Mouse (Mus musculus) C2C12 (cell line): ENCODE measurements around the gene Smg6. TPM values are rescaled to one million over a fixed set of nuclear protein-coding genes. Genes with fewer than 3 reads are reported as not detected.

Experiments
- H3K27me3 ChIP-seq: one replicate; pipeline ENCODE4 v1.6.1; 2011; ENCODE audit not compliant: control insufficient read depth, insufficient read depth, insufficient read length
- H3K36me3 ChIP-seq: one replicate; pipeline ENCODE4 v1.6.1; 2011; ENCODE audit not compliant: control insufficient read depth, insufficient read depth
- H3K4me3 ChIP-seq: one replicate; pipeline ENCODE4 v1.5.1; 2011; ENCODE audit warnings: mild to moderate bottlenecking, control low read depth; ENCODE audit not compliant: poor library complexity, insufficient read depth, severe bottlenecking
- H3K79me2 ChIP-seq: one replicate; pipeline ENCODE4 v1.6.1; 2011; ENCODE audit not compliant: control insufficient read depth, insufficient read depth
- H3K79me3 ChIP-seq: one replicate; pipeline ENCODE4 v1.6.1; 2011; ENCODE audit warnings: low read depth, control low read depth
- H3ac ChIP-seq: one replicate; pipeline ENCODE3; 2011; ENCODE audit warnings: low read depth; ENCODE audit not compliant: control insufficient read depth, insufficient read length
- CEBPB ChIP-seq: IDR thresholded peaks from one replicate; pipeline ENCODE4 v1.6.1; 2011; ENCODE audit warnings: low read depth, mild to moderate bottlenecking, control low read depth, moderate library complexity
- CTCF ChIP-seq: IDR thresholded peaks from one replicate; pipeline ENCODE4 v1.5.1; 2011; ENCODE audit not compliant: control insufficient read depth, insufficient read depth, insufficient read length
- FOSL1 ChIP-seq: IDR thresholded peaks from one replicate; pipeline ENCODE4 v1.8.0; 2011; ENCODE audit warnings: mild to moderate bottlenecking, low read length; ENCODE audit not compliant: poor library complexity, insufficient read depth, severe bottlenecking
- MAX ChIP-seq: IDR thresholded peaks from one replicate; pipeline ENCODE4 v1.6.1; 2011; ENCODE audit warnings: mild to moderate bottlenecking, control low read depth
- MYOD1 ChIP-seq: IDR thresholded peaks from one replicate; pipeline ENCODE4 v1.6.1; 2011; ENCODE audit warnings: low read depth; ENCODE audit not compliant: control insufficient read depth, insufficient read length
- MYOG ChIP-seq: IDR thresholded peaks from one replicate; pipeline ENCODE4 v1.6.1; 2011; ENCODE audit not compliant: control insufficient read depth, insufficient read length; ENCODE audit errors: extremely low read depth
- USF1 ChIP-seq: IDR thresholded peaks from one replicate; pipeline ENCODE4 v1.6.1; 2011; ENCODE audit warnings: low read depth, mild to moderate bottlenecking, control low read depth, moderate library complexity
- polyA plus RNA-seq: library from polyadenylated mRNA; unstranded; fragments of >200 nt; fragmentation: generic; extraction: Trizol; gene quantifications from one replicate; pipeline ENCODE4 v1.2.1, GENCODE M21; 2012; ENCODE audit warnings: missing spikeins

The Smg6 gene
- polyA plus RNA-seq, 1 experiment = 7.5 TPM

GRCm38 (mm10) chr11:75034104-75034503 is 108.5 kb downstream of the Smg6 start:
- Histone ChIP-seq H3K36me3 (no peaks in the 10 kb centered on the region), H3K27me3 (no peaks in the 10 kb centered on the region), H3K79me2 (no peaks in the 10 kb centered on the region), H3K4me3 (no peak overlapping the region), H3ac (no peak overlapping the region), H3K79me3 (no peaks in the 10 kb centered on the region)
- TF ChIP-seq MYOD1 (no peak), CEBPB (no peak), USF1 (no peak), MYOG (no peak), FOSL1 (no peak), MAX (no peak), CTCF (no peak)

GRCm38 (mm10) chr11:75044333-75044732 is 118.7 kb downstream of the Smg6 start:
- TF ChIP-seq MYOG (no peak), CTCF (no peak), MYOD1 (no peak), FOSL1 (no peak), CEBPB (no peak), USF1 (no peak), MAX (no peak)

GRCm38 (mm10) chr11:75045822-75046221 is 120.2 kb downstream of the Smg6 start:
- H3K4me3 ChIP-seq = no peak overlapping the region
- no peaks in the 10 kb centered on the region for H3K79me3 ChIP-seq
- H3K79me2 ChIP-seq = no peaks in the 10 kb centered on the region
- no peak overlapping the region for H3ac ChIP-seq
- peaks cover 33% of the 10 kb centered on the region for H3K36me3 ChIP-seq
- no peaks in the 10 kb centered on the region for H3K27me3 ChIP-seq
- TF ChIP-seq MYOG (no peak), USF1 (no peak), CEBPB (no peak), MAX (no peak), CTCF (no peak), FOSL1 (no peak), MYOD1 (no peak)

More at GRCm38 (mm10) chr11:75044333-75044732, 118.7 kb downstream of the Smg6 start:
- no peak overlapping the region for H3ac ChIP-seq
- H3K79me3 ChIP-seq = no peaks in the 10 kb centered on the region
- peaks cover 23% of the 10 kb centered on the region for H3K36me3 ChIP-seq
- H3K4me3 ChIP-seq = no peak overlapping the region
- no peaks in the 10 kb centered on the region for H3K27me3 ChIP-seq
- H3K79me2 ChIP-seq = no peaks in the 10 kb centered on the region

GRCm38 (mm10) chr11:75046638-75047037 is 121.0 kb downstream of the Smg6 start:
- Histone ChIP-seq H3K4me3 (no peak overlapping the region), H3K79me2 (no peaks in the 10 kb centered on the region), H3ac (no peak overlapping the region), H3K79me3 (no peaks in the 10 kb centered on the region), H3K36me3 (peaks cover 32% of the 10 kb centered on the region), H3K27me3 (no peaks in the 10 kb centered on the region)
- TF ChIP-seq MYOD1 = no peak
- no peak for TF ChIP-seq CTCF
- no peak for TF ChIP-seq USF1
- no peak for TF ChIP-seq MYOG
- TF ChIP-seq FOSL1 = no peak
- no peak for TF ChIP-seq CEBPB
- TF ChIP-seq MAX = no peak

GRCm38 (mm10) chr11:75047066-75047465 is 121.4 kb downstream of the Smg6 start:
- H3K79me2 ChIP-seq = no peaks in the 10 kb centered on the region
- no peaks in the 10 kb centered on the region for H3K79me3 ChIP-seq
- H3ac ChIP-seq = no peak overlapping the region
- no peak for TF ChIP-seq MYOG
- no peak for TF ChIP-seq CTCF
- TF ChIP-seq USF1 = no peak
- TF ChIP-seq MYOD1 = no peak
- TF ChIP-seq FOSL1 = no peak
- TF ChIP-seq MAX = no peak
- no peak for TF ChIP-seq CEBPB
- H3K4me3 ChIP-seq = no peak overlapping the region
- no peaks in the 10 kb centered on the region for H3K27me3 ChIP-seq
- H3K36me3 ChIP-seq = peaks cover 29% of the 10 kb centered on the region
